Mouse (Mus musculus) common myeloid progenitor, adult 5-6 weeks (primary cell): Measurements from ENCODE around the gene Gm5128. TPM values are rescaled to one million over a fixed set of nuclear protein-coding genes. Genes with fewer than 3 reads are reported as not detected.
"Not testable (repeated sequence)": the region's sequence is repeated elsewhere in the genome, so short reads cannot be mapped to it uniquely, and the experiment has no call there.

ENCODE experiments used
- ATAC-seq: replicated peaks from 2 replicates; pipeline ENCODE4 v1.8.0; 2016; ENCODE audit warnings: low read depth, mild to moderate bottlenecking, moderate TSS enrichment, inconsistent platforms; ENCODE audit not compliant: poor library complexity, severe bottlenecking
- total RNA-seq: library from RNA; stranded (forward); fragments of 200-1000, 187-1606 nt; gene quantifications from 2 replicates; pipeline ENCODE4 v1.2.3, GENCODE M21; 2017

The Gm5128 gene
- total RNA-seq, result not detected in 2 replicates

DNA sequence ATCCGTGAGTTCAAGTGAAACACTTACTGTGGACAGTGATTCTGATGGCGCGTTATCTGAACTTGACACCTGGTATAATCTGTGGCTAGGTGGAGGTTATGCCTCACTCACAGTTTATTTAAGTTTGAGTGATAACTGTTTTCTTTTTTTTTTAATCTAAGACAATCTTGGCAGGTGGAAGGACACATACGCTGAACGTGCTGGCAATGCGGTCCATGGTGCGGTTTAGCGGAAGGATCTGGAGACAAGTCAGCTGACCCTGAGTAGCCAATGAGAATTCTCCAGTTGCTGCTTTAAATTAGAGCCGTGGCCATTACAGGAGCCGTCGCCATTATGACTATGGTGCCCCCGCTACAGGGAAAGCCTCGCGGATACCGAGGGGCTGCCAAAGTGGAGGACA is at the start of gene Gm5128:
Gm5128 (plus strand) TSS at position 301 of the 400 bp plus-strand sequence.
- ATAC-seq, result not testable (repeated sequence)

- ATAC-seq, result 0 out of 2 replicates have a peak, but pooled peaks have one; percentile 45
Observed at GRCm38 (mm10) chrX:135360685-135361084, 12.4 kb upstream of the Gm5128 start.

DNA sequence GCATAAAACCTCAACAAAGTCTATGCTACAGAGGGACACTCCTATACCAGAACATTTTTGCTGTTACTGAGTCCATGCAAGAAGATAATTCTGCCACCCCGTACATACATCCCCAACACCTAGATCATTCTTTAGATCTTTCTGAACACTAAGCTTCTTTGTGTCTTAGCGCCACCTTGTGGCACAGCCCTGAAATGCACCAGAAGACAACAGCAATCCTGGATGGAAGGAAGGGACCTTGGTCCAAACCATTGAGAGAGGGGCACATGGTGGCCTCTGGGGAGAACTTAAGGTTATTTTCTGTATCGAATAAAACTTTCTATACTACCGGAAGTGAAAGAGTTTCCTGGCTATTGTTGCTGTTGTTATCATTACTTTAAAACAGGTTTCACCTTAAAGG is 11.1 kb upstream of the Gm5128 start:
- ATAC-seq, result peak; percentile 68; the same call in 1 of the 2 replicates

DNA sequence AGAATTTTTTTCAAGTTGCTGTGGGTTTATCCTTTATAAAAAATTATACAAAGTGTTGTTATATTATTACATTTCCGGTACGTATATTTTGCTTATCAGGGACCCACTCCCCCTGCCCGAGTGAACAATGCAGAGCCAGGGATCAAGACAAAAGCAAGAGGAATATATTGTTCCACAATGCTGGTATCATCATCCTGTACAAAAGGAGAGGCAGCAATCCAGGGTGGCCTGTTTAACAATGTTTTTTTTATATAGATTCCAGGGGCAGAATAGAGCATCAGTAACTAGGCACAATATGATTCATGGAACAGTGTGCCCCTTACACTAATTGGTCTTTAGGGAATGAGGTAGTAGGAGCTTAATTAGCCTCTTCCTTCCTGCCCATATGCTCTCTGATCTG is 30.5 kb downstream of the Gm5128 start:
- ATAC-seq, result not testable (repeated sequence)

- peak; percentile 58; the same call in 1 of the 2 replicates for ATAC-seq
Observed at GRCm38 (mm10) chrX:135421203-135421602, 48.1 kb downstream of the Gm5128 start.

DNA sequence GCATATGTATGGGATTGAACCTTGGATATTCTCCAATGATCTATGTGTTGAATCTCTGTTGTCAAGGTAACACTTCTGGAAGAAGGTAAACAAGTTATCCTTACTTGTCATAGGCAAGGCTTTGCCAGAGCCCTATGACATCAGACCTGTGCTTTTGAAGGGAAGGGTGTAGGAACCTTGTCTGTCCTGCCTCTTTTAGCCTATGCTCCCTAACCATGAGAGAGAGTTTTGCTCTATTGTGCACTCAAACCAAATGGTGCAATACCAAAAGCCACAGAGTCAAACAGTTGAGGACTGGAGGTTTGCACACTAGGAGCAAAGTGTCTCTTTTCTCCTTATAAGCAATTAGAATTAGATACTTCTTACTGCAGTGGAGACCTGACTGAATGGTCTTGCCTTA is 48.7 kb downstream of the Gm5128 start:
- ATAC-seq, result not testable (repeated sequence)

DNA sequence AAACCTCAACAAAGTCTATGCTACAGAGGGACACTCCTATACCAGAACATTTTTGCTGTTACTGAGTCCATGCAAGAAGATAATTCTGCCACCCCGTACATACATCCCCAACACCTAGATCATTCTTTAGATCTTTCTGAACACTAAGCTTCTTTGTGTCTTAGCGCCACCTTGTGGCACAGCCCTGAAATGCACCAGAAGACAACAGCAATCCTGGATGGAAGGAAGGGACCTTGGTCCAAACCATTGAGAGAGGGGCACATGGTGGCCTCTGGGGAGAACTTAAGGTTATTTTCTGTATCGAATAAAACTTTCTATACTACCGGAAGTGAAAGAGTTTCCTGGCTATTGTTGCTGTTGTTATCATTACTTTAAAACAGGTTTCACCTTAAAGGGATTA is 49.4 kb downstream of the Gm5128 start:
- not testable (repeated sequence) for ATAC-seq

Other genes starting within 250 kb of the Gm5128 start
- not detected in 2 replicates for gene Gm15023, start 195.7 kb upstream of the Gm5128 start, total RNA-seq
- not detected in 2 replicates for gene Tceal6, start 162.6 kb upstream of the Gm5128 start, total RNA-seq
- gene Pramel3, start 71.0 kb upstream of the Gm5128 start, total RNA-seq, result not detected in 2 replicates
- not detected in 2 replicates for gene Gm7903, start 60.6 kb downstream of the Gm5128 start, total RNA-seq
- gene AV320801, start 121.3 kb downstream of the Gm5128 start, total RNA-seq, result not detected in 2 replicates
- 0.05 and 0.87 TPM in 2 replicates for gene Nxf7, start 225.5 kb downstream of the Gm5128 start, total RNA-seq